Mouse (Mus musculus): ENCODE data around the gene Pccb. TPM values are rescaled to one million over a fixed set of nuclear protein-coding genes. Genes with fewer than 3 reads are reported as not detected.

The Pccb gene
- polyA plus RNA-seq, 1 experiment from 2014 or later = 22.7 TPM

GRCm38 (mm10) chr9:100978666-100979065 lies 56.0 kb downstream of the Pccb start:
- no peaks in the 10 kb centered on the region for H3K27me3 ChIP-seq
- H3K36me3 ChIP-seq = no peaks in the 10 kb centered on the region; the same call in 1 of the 2 replicates
- H3K9ac ChIP-seq (replicated peaks) = no peak overlapping the region
- H3K4me2 ChIP-seq (replicated peaks) = no peak overlapping the region
- no peak for ATAC-seq (replicated peaks)
- no peaks in the 10 kb centered on the region for H3K9me3 ChIP-seq
- no peak overlapping the region for H3K4me3 ChIP-seq
- no peak overlapping the region for H3K27ac ChIP-seq (replicated peaks)
- 94% methylated on average over 5 of the region's 5 CpGs for WGBS
- H3K4me1 ChIP-seq = no peaks in the 10 kb centered on the region

- H3K4me3 ChIP-seq = no peak overlapping the region
- H3K36me3 ChIP-seq = no peaks in the 10 kb centered on the region
- 85% methylated on average over 2 of the region's 2 CpGs for WGBS
- no peaks in the 10 kb centered on the region for H3K4me1 ChIP-seq
- H3K9me3 ChIP-seq = no peaks in the 10 kb centered on the region
- H3K4me2 ChIP-seq (replicated peaks) = no peak overlapping the region
- no peak for ATAC-seq (replicated peaks)
- no peaks in the 10 kb centered on the region for H3K27me3 ChIP-seq
- H3K27ac ChIP-seq (replicated peaks) = no peak overlapping the region
- H3K9ac ChIP-seq (replicated peaks) = no peak overlapping the region
Measured at GRCm38 (mm10) chr9:100969461-100969860, 65.2 kb downstream of the Pccb start.

DNA sequence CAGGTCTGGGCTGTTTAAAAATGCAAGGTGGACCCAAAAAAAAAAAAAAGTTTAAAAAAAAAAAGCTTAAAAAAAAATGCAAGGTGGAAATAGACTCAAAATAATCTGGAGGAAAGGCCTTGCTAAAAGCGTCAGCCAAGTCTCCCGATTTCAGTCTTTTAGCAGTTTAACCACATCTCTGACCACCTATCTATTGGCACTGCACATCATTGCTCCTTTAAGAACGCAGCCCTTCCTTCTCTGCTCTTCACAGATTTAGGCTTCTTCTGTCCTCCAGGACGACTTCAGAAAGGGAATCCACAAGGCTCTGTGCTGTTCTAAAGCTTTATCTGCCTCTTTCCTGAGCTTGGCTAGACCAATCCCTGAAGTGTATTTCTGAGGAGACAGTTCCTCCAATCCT lies 70.6 kb downstream of the Pccb start:
- Histone ChIP-seq H3K27ac (replicated peaks) (no peak overlapping the region), H3K36me3 (peaks cover 9% of the 10 kb centered on the region; the same call in 1 of the 2 replicates), H3K27me3 (no peaks in the 10 kb centered on the region), H3K9me3 (no peaks in the 10 kb centered on the region), H3K9ac (replicated peaks) (no peak overlapping the region), H3K4me3 (no peak overlapping the region), H3K4me2 (replicated peaks) (no peak overlapping the region), H3K4me1 (peaks cover 12% of the 10 kb centered on the region)
- ATAC-seq (replicated peaks) = no peak
- 62% methylated on average over 4 of the region's 4 CpGs for WGBS

GRCm38 (mm10) chr9:100963428-100963912 lies 71.2 kb downstream of the Pccb start:
- H3K27me3 ChIP-seq = no peaks in the 10 kb centered on the region
- no peak overlapping the region for H3K27ac ChIP-seq (replicated peaks)
- no peak overlapping the region for H3K4me2 ChIP-seq (replicated peaks)
- no peaks in the 10 kb centered on the region for H3K9me3 ChIP-seq
- WGBS = 16% methylated on average over 1 of the region's 1 CpGs
- H3K36me3 ChIP-seq = peaks cover 9% of the 10 kb centered on the region; the same call in 1 of the 2 replicates
- peaks cover 12% of the 10 kb centered on the region for H3K4me1 ChIP-seq
- peak; percentile 66 for ATAC-seq (replicated peaks)
- no peak overlapping the region for H3K9ac ChIP-seq (replicated peaks)
- no peak overlapping the region for H3K4me3 ChIP-seq

GRCm38 (mm10) chr9:100962903-100963427 lies 71.7 kb downstream of the Pccb start:
- Histone ChIP-seq H3K27ac (replicated peaks) (no peak overlapping the region), H3K9ac (replicated peaks) (no peak overlapping the region), H3K4me3 (no peak overlapping the region), H3K9me3 (no peaks in the 10 kb centered on the region), H3K36me3 (peaks cover 9% of the 10 kb centered on the region; the same call in 1 of the 2 replicates), H3K4me2 (replicated peaks) (no peak overlapping the region), H3K27me3 (no peaks in the 10 kb centered on the region), H3K4me1 (peaks cover 12% of the 10 kb centered on the region)
- peak; percentile 55; the same call in 1 of the 2 replicates for ATAC-seq (replicated peaks)
- WGBS = 51% methylated on average over 4 of the region's 5 CpGs

DNA sequence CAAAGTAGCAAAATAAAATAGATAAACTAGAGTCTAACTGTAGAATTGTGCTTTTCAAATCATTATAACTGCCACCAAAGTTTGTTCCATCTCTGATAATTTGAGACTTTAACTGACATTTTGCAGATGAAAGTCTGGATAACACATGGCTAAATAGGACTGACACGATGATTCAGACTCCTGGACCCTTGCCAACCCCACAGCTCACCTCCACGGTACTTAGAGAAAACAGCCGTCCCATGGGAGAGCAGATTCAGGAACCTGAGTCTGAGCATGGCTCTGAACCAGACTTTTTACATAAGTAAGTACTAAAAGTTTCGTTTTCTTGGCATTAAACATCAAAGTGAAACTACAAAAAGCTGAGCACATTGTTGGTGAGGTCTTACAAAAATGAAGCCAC lies 83.2 kb downstream of the Pccb start:
- no peaks in the 10 kb centered on the region for H3K4me1 ChIP-seq
- H3K9me3 ChIP-seq = no peaks in the 10 kb centered on the region
- ATAC-seq (replicated peaks) = no peak
- H3K4me2 ChIP-seq (replicated peaks) = no peak overlapping the region
- no peak overlapping the region for H3K27ac ChIP-seq (replicated peaks)
- 50% methylated on average over 4 of the region's 4 CpGs for WGBS
- H3K27me3 ChIP-seq = no peaks in the 10 kb centered on the region
- no peak overlapping the region for H3K4me3 ChIP-seq
- H3K9ac ChIP-seq (replicated peaks) = no peak overlapping the region
- H3K36me3 ChIP-seq = peaks cover 27% of the 10 kb centered on the region

GRCm38 (mm10) chr9:100944677-100945365 lies 89.9 kb downstream of the Pccb start:
- no peak overlapping the region for H3K9ac ChIP-seq (replicated peaks)
- no peak overlapping the region for H3K27ac ChIP-seq (replicated peaks)
- H3K4me2 ChIP-seq (replicated peaks) = no peak overlapping the region
- no peak for ATAC-seq (replicated peaks)
- H3K27me3 ChIP-seq = no peaks in the 10 kb centered on the region
- no peak overlapping the region for H3K4me3 ChIP-seq
- H3K4me1 ChIP-seq = no peaks in the 10 kb centered on the region
- H3K9me3 ChIP-seq = no peaks in the 10 kb centered on the region
- H3K36me3 ChIP-seq = 0 out of 2 replicates have a peak, but pooled peaks cover 4% of the 10 kb centered on the region
- 94% methylated on average over 5 of the region's 5 CpGs for WGBS

DNA sequence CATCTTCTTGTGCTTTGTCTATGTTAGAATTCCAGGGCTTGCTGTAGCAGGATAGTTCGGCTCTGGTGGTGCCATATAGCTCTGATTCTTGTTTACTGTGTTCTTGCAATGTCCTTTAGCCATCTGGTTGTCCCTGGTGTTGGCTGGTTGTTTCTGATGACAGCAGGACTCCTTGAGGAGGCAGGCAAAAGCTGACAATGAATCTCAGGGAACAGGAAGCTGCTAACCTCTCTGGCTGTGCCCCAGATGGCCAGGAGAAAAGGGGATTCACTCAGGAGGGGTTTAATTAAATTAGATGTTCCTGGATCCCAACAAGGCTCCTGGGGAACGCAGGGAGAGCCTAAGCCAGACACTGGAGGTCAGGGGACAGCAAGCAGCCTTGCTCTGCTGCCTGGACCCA lies 92.7 kb downstream of the Pccb start:
- H3K36me3 ChIP-seq = no peaks in the 10 kb centered on the region
- no peaks in the 10 kb centered on the region for H3K27me3 ChIP-seq
- no peak overlapping the region for H3K4me2 ChIP-seq (replicated peaks)
- no peak for ATAC-seq (replicated peaks)
- WGBS = 37% methylated on average over 2 of the region's 2 CpGs
- no peaks in the 10 kb centered on the region for H3K4me1 ChIP-seq
- no peaks in the 10 kb centered on the region for H3K9me3 ChIP-seq
- H3K4me3 ChIP-seq = no peak overlapping the region
- H3K9ac ChIP-seq (replicated peaks) = no peak overlapping the region
- no peak overlapping the region for H3K27ac ChIP-seq (replicated peaks)

Other genes with a start within 250 kb of the Pccb start
- 6.0 and 6.7 TPM in 2 replicates for gene Msl2, start 39.2 kb upstream of the Pccb start, polyA plus RNA-seq (2015; fragmentation: Nextera tagmentation; extraction: Ambion mirVana)
- gene Ppp2r3a, start 216.9 kb upstream of the Pccb start, polyA plus RNA-seq (2015; fragmentation: Nextera tagmentation; extraction: Ambion mirVana) = 20.8 and 21.8 TPM in 2 replicates

Data from forebrain, embryonic 15.5 days (tissue).